Mouse (Mus musculus) liver, embryonic 14.5 days (tissue): ENCODE measurements around the gene Pttg1ip.

Experiments used
- CTCF ChIP-seq: IDR thresholded peaks from 2 replicates; pipeline ENCODE4 v1.5.1; 2016; ENCODE audit warnings: antibody characterized with exemption, low read depth, control low read depth
- EP300 ChIP-seq: IDR thresholded peaks from 2 replicates; pipeline ENCODE4 v1.6.1; 2016; ENCODE audit warnings: antibody characterized with exemption, low read depth

DNA sequence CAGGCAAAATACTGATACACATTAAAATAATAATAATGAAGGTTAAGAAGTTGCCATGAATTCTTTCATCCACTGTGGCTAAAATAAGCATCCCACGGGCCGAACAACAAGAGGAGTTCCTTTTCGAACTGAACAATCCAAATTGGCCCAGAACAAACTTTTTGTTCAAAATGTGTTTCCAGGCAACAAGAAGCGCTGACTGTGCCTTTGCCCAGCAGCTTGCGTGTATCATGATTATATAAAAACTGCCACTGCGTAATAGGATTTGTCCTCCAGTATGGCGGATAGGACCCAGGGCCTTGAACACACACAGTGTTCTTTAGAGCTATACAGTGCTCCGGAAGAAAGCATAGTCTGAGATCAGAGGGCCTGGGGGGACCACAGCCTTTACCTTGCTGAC is 27.1 kb downstream of the Pttg1ip start:
- TF ChIP-seq CTCF (no peak), EP300 (no peak)
